Mouse (Mus musculus) heart, embryonic 11.5 days (tissue): ENCODE data around the gene Slfn3. TPM values are rescaled to one million over a fixed set of nuclear protein-coding genes. Genes with fewer than 3 reads are reported as not detected.
"Not testable (repeated sequence)": the region's sequence is repeated elsewhere in the genome, so short reads cannot be mapped to it uniquely, and the experiment has no call there.

Experiments
- ATAC-seq: fragments of 200-750 bp; cut with Nextera tagmentation; replicated peaks from 2 replicates; pipeline ENCODE4 v1.8.0; 2017; ENCODE audit warnings: moderate library complexity; ENCODE audit not compliant: insufficient number of reproducible peaks, low FRiP score, low TSS enrichment
- H3K27ac ChIP-seq: fragments of 300-500 bp; sonication (generic); 2 replicates; pipeline ENCODE4 v1.5.1; 2014; ENCODE audit warnings: mild to moderate bottlenecking, low read depth, low read length
- H3K27me3 ChIP-seq: fragments of 300-500 bp; sonication (generic); 2 replicates; pipeline ENCODE4 v1.6.1; 2014; ENCODE audit warnings: mild to moderate bottlenecking, low read length, mixed read lengths; ENCODE audit not compliant: control insufficient read depth, insufficient read depth
- H3K36me3 ChIP-seq: fragments of 300-500 bp; sonication (generic); 2 replicates; pipeline ENCODE4 v1.6.1; 2014; ENCODE audit warnings: mild to moderate bottlenecking, low read length, moderate library complexity, mixed read lengths; ENCODE audit not compliant: control insufficient read depth, insufficient read depth
- H3K4me1 ChIP-seq: fragments of 300-500 bp; sonication (generic); 2 replicates; pipeline ENCODE4 v1.6.1; 2014; ENCODE audit warnings: low read length; ENCODE audit not compliant: control insufficient read depth, insufficient read depth
- H3K4me2 ChIP-seq: fragments of 300-500 bp; sonication (generic); 2 replicates; pipeline ENCODE4 v1.6.1; 2014; ENCODE audit warnings: mild to moderate bottlenecking, moderate library complexity
- H3K4me3 ChIP-seq: fragments of 300-500 bp; sonication (generic); 2 replicates; pipeline ENCODE4 v1.5.1; 2014; ENCODE audit warnings: low read depth, low read length
- H3K9ac ChIP-seq: fragments of 300-500 bp; sonication (generic); 2 replicates; pipeline ENCODE4 v1.6.1; 2014; ENCODE audit warnings: mild to moderate bottlenecking, low read depth, low read length, moderate library complexity
- H3K9me3 ChIP-seq: fragments of 300-500 bp; sonication (generic); replicated peaks from 2 replicates; pipeline ENCODE4 v1.6.1; 2016; ENCODE audit warnings: low read length; ENCODE audit not compliant: control insufficient read depth
- WGBS: fragments of 180-500 bp; shearing (Covaris S2); extraction: QIAGEN DNeasy Blood & Tissue Kit; methylation state at CpG from one replicate; pipeline ENCODE4 v1.1.7; 2014; ENCODE audit not compliant: insufficient replicate concordance; 5-methylcytosine and 5-hydroxymethylcytosine counted together
- polyA plus RNA-seq: library from polyadenylated mRNA; unstranded; fragments of >200 nt; fragmentation: Nextera tagmentation; extraction: Ambion mirVana; gene quantifications from 2 replicates; pipeline ENCODE4 v1.2.1, GENCODE M21; 2014

Gene Slfn3
- polyA plus RNA-seq, 1 experiment from 2014 or later = 1.4 TPM

DNA sequence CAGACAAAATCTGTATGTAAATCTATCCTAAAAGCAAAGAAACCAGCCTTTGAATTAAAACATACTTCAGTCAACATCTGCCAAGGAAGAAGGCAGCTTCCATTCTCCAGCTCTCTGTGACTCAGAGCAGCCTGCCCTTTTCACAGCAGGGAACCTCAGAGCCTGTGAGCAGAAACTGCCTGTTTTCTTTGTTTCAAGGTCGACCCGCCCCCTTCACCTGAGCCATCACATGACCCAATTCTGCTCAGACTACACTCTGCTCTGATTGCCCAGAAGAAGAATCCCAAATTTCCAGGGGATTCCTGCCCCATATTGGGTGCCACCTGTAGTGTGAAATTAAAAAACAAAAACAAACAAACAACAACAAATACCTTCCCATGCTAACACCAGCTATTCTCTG is 48.7 kb downstream of the Slfn3 start:
- ATAC-seq = no peak
- Histone ChIP-seq H3K36me3 (no peaks in the 10 kb centered on the region), H3K4me1 (no peaks in the 10 kb centered on the region), H3K9ac (no peak overlapping the region), H3K9me3 (no peaks in the 10 kb centered on the region), H3K27ac (no peak overlapping the region), H3K4me2 (no peak overlapping the region), H3K27me3 (no peaks in the 10 kb centered on the region), H3K4me3 (no peak overlapping the region)
- 8% methylated on average over 2 of the region's 2 CpGs for WGBS

DNA sequence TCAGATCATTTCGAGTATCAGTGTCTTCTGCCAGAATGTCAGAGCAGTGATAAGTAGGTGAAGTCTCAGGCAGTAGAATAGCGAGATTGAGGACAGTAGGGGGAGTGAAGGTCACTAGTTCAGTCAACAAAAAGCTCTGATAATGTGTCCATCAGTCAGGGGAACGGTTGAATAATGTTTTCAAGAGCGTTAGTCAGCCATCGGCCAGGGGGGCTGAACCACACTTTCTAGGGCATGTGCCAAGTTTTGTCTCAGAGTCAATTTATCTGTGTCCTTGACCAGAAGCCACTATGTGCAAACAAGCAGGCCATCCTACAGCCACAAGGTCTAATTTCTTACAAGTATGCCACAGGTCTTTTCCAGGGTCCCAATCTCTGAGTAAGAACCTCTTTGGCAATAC is 66.1 kb downstream of the Slfn3 start:
- H3K4me2 ChIP-seq, ATAC-seq, H3K9me3 ChIP-seq, H3K36me3 ChIP-seq, H3K4me1 ChIP-seq, H3K27me3 ChIP-seq, H3K4me3 ChIP-seq, H3K27ac ChIP-seq, H3K9ac ChIP-seq: not testable (repeated sequence)
- 44% methylated on average over 5 of the region's 5 CpGs for WGBS

DNA sequence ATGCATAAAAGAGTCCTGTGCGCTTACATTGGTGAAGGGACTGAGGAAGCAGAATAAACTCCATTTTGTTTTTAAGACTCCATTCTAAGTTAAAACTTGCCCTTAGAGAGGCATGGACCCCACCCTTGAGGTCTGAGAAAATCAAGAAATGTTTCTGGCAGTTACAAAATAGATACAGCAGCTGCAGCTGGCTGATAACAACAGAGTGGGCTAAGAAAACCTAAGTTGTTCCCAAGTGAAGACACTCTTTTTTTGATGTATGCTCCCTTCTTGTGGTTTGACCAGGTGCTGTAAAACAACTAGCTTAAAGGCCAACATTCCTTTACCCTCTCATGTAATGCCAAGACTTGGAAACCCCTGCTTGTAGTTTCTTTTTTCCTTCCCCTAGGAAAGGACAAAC is 71.5 kb downstream of the Slfn3 start:
- Histone ChIP-seq H3K4me2 (no peak overlapping the region), H3K4me1 (no peaks in the 10 kb centered on the region), H3K4me3 (no peak overlapping the region), H3K9me3 (no peaks in the 10 kb centered on the region), H3K9ac (no peak overlapping the region), H3K36me3 (no peaks in the 10 kb centered on the region), H3K27me3 (no peaks in the 10 kb centered on the region), H3K27ac (no peak overlapping the region)
- ATAC-seq = no peak
- 90% methylated on average over 1 of the region's 1 CpGs for WGBS

DNA sequence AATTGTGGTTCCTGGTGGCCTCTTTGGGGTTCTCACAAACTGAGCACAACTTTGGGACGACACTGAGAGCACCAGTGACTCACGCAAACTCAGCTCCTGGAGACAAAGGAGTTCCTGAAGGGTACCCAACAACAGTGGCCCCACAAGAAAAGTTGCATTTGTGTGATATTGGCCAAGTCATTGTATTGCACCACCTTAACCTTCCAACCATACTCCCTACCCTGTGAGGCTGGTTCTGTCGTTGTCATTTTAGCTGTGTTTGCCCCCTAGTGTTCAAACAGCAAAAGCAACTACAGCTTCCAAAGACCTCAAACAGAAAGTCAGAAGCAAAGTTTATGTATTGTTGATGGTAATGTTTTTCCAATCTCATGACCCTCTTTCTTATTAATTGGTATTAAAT is 72.0 kb downstream of the Slfn3 start:
- Histone ChIP-seq H3K4me2 (no peak overlapping the region), H3K9me3 (no peaks in the 10 kb centered on the region), H3K36me3 (no peaks in the 10 kb centered on the region), H3K4me3 (no peak overlapping the region), H3K27me3 (no peaks in the 10 kb centered on the region), H3K4me1 (no peaks in the 10 kb centered on the region), H3K9ac (no peak overlapping the region), H3K27ac (no peak overlapping the region)
- 51% methylated on average over 3 of the region's 3 CpGs for whole genome bisulfite sequencing
- no peak for ATAC-seq

Other genes starting within 250 kb of the Slfn3 start
- 0.68 and 1.4 TPM in 2 replicates for gene Slfn5, start 240.0 kb upstream of the Slfn3 start, polyA plus RNA-seq
- 14.1 and 16.6 TPM in 2 replicates for gene Slfn9, start 199.5 kb upstream of the Slfn3 start, polyA plus RNA-seq
- 0.29 and 0.39 TPM in 2 replicates for gene Slfn8, start 170.5 kb upstream of the Slfn3 start, polyA plus RNA-seq
- 2.4 and 2.7 TPM in 2 replicates for gene Slfn2, start 126.2 kb upstream of the Slfn3 start, polyA plus RNA-seq
- not detected in 2 replicates for gene Slfn1, start 74.5 kb upstream of the Slfn3 start, polyA plus RNA-seq
- gene Slfn4, start 16.1 kb upstream of the Slfn3 start, polyA plus RNA-seq = 0.06 TPM in 1 of 2 replicates, not detected in the other
- 3.1 and 3.9 TPM in 2 replicates for gene Slfn14, start 95.4 kb downstream of the Slfn3 start, polyA plus RNA-seq
- gene Ap2b1, start 107.7 kb downstream of the Slfn3 start, polyA plus RNA-seq = 51.5 and 66.1 TPM in 2 replicates
- gene Pex12, start 111.3 kb downstream of the Slfn3 start, polyA plus RNA-seq = 9.6 and 9.7 TPM in 2 replicates
- gene Rasl10b, start 217.8 kb downstream of the Slfn3 start, polyA plus RNA-seq = 4.4 and 5.3 TPM in 2 replicates
- gene Gas2l2, start 238.1 kb downstream of the Slfn3 start, polyA plus RNA-seq = 0.10 and 0.14 TPM in 2 replicates
- gene 1700020L24Rik, start 246.3 kb downstream of the Slfn3 start, polyA plus RNA-seq = 2.1 and 2.3 TPM in 2 replicates